Mouse (Mus musculus) mouse embryonic stem cell (cell line): ENCODE data around the gene Gm18596.
"Not testable (repeated sequence)": the region's sequence is repeated elsewhere in the genome, so short reads cannot be mapped to it uniquely, and the experiment has no call there.

Experiments used
- in situ Hi-C, 2 experiments: fragments of 300-500 bp; cut with MboI; formaldehyde crosslinking; loops; 1 replicate in 1 of 2; 3 replicates in 1 of 2; pipeline ENCODE4 v1.14.3; 2019 to 2020; ENCODE audit warnings: low sequenced_read_pairs in 2 of 2, low pct_unique_long_range_greater_than_20kb in 1 of 2, mixed read lengths in 1 of 2; ENCODE audit not compliant: unreplicated experiment in 1 of 2

Gm18596 gene

DNA sequence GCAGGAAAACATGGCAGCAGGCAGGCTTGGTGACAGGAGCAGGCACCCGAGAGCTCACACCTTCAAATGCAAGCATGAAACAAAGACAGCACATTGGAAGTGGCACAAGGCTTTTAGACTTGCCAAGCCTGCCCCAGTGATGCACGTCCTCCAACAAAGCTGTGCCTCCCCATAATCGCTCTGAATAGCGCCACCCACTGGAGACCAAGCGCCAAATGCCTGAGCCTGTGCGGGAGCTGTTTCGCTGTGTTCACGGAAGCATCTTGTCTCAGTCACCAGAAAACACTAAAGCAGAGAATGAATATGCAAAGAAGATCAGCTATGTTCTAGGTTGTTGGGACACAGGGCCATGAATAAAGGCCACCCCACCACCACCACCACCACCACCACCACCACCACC lies 17.6 kb downstream of the Gm18596 start:
- in situ Hi-C loops: loop anchor here in 1 of 2 experiments (25.0 kb wide), 1 partner anchor 638 kb away; no protein-coding TSS in a partner anchor

DNA sequence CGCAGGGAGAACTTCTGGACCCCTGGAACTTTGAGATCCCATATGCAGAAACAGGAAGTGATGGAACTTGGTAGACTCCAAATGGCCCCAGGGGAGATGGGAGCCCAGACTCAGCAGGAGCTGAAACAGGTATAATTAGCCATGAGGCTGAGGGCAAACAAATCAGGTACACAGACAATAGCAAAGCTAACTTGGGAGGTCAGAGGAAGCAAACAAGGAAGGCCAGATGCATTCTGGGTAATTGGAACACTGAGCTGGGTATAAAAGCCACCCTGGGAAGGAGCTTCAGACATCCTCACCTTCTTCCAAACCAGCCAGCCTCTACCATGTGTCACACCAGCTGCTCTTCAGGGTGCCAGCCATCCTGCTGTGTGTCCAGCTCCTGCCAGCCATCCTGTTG lies 22.1 kb downstream of the Gm18596 start, which contains the start of gene Krtap12-1:
TSS of gene Krtap12-1 (plus strand) at position 301 of the 400 bp plus-strand sequence.
- in situ Hi-C loops: not testable (repeated sequence)

DNA sequence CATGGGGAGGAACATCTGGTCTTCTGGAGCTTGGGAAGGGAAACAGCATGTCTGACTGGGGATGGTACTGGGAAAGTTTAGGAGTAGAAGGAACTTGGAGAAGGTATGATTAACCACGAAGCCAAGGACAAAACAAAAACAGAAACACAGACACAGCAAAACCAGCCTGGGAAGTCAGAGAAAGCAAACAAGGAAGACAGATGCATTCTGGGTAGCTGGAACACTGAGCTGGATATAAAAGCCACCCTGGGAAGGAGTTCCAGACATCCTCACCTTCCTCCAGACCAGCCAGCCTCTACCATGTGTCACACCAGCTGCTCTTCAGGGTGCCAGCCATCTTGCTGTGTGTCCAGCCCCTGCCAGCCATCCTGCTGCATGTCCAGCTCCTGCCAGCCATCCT lies 26.9 kb downstream of the Gm18596 start, which contains the start of gene Gm10142:
TSS of gene Gm10142 (plus strand) at position 301 of the 400 bp plus-strand sequence.
- in situ Hi-C loops: no loop called here

DNA sequence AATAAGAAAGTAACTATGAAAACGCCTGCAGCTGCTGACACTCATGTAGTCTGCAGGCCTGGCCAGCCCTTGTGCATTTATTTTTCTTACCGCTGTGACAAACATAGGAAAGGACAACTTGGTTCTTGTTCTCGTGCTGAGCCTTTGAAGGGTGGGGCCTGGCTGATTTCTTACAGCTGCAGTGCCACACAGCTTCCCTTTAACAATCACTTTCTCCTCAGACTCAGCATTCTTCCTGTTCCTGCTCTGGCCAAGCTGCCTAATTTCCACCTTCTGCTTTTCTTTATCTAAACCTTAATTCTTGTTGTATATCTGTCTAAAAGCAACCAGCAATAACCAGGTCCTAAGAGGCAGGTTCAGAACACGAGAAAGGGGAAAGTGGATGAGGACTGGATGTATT lies 28.7 kb downstream of the Gm18596 start:
- in situ Hi-C loops: no loop called here

DNA sequence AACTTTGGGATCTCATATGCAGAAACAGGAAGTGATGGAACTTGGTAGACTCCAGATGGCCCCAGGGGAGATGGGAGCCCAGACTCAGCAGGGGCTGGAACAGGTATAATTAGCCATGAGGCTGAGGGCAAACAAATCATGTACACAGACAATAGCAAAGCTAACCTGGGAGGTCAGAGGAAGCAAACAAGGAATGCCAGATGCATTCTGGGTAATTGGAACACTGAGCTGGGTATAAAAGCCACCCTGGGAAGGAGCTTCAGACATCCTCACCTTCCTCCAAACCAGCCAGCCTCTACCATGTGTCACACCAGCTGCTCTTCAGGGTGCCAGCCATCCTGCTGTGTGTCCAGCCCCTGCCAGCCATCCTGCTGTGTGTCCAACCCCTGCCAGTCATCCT lies 31.3 kb downstream of the Gm18596 start, which contains the start of gene Gm10024:
TSS of gene Gm10024 (plus strand) at position 301 of the 400 bp plus-strand sequence.
- in situ Hi-C loops: not testable (repeated sequence)

DNA sequence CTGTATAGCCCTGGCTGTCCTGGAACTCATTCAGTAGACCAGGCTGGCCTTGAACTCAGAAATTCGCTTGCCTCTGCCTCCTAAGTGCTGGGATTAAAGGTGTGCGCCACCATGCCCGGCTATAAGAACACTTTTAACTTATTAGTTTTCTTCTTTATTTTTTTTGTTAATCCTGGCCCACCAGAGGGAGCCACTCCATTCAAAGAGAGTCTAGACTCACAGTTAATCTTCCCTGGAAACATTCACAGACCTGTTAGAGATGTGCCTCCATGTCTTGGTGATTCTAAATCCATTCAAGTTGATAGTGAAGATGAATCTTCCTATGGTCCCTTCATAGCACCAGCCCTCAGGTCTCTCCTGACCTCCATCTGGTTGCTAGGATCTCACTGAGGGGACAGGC lies 32.6 kb downstream of the Gm18596 start:
- in situ Hi-C loops: no loop called here

DNA sequence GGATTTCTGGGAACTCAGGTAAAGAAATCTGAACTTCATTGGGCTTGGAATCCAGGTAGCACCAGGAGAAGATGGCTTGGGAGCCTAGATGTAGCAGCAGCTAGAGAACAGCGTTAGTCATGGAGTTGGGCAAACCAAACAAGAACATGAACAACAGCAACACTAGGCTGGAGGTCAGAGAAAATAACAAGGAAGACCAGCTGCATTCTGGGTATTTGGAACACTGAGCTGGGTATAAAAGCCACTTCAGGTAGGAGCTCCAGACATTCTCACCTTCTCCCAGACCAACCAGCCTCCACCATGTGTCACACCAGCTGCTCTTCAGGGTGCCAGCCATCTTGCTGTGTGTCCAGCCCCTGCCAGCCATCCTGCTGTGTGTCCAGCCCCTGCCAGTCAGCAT lies 36.1 kb downstream of the Gm18596 start, which contains the start of gene Gm10272:
TSS of gene Gm10272 (plus strand) at position 301 of the 400 bp plus-strand sequence.
- in situ Hi-C loops: no loop called here

DNA sequence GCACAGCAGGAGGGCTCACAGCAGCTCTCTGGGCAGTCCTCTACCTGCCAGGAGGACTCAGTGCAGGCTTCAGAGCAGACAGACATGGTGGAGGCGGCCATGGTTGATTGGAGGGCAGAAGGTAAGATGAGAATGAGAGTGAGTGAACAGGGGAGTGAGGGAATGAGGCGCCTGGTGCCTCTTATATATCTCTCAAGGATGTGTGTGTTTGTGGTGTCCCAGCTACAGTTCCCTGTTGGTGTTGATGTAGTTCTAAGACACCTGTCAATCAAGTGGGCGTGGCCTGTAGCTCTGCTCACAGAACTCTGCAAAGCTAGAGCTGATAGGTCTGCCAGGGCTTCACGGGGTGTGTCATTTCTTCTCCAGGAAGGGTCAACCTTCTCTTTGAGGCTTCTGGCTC lies 45.3 kb downstream of the Gm18596 start, which contains the start of gene Gm9508:
TSS of gene Gm9508 (minus strand) at position 101 of the 400 bp plus-strand sequence.
- in situ Hi-C loops: no loop called here
